Mouse (Mus musculus): ENCODE results near the gene Cst13. TPM values are rescaled to one million over a fixed set of nuclear protein-coding genes. Genes with fewer than 3 reads are reported as not detected.
A peak's percentile ranks its signal among the peaks of the same experiment; 100 is the strongest.

Gene Cst13
- total and polyA plus RNA-seq, 3 experiments: 0.27 TPM; not detected in 2

DNA sequence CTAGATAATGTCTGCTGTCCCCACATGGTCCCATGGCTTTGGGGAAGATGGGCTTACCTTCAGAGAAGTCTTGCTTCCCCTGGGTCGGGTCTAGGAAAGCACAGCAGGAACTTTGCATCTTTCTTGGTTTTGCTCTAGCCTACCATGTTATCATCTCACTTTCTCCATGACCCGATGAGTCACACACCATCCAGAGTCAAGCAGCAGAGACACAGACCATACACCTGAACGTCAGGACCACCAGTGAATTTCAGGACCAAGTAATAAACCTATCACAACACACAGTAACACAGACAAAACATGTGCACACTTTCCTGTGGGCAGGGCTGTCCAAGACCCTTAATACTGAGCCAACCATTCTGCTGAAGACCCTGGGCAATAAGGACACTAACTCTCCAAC, 50.6 kb downstream of the Cst13 start:
- ATAC-seq (ENCODE audit: extremely low read depth, insufficient number of reproducible peaks, low FRiP score, poor library complexity, severe bottlenecking): no peak

DNA sequence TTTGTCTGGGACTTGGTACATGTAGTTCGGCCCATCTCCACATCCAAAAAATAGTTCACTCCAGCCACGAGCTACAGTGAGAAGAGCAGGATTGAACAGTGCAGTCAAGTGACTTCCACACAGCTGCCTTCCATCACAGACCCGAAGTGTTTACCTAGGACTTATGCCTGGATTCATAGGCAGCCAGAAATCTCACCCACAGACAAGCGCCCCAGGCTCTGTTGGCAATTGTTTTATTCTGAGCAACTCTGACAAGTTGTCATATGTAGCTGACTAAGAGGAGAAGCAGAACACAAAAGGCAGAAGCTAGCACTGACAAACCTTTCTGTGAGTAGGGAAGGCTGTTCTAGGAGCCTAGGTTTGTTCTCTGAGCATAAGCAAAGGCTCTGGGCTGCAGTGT, 53.0 kb downstream of the Cst13 start:
- no peak overlapping the region for H3K4me3 ChIP-seq (ENCODE audit: low read depth, low read length)
- DNase-seq (ENCODE audit: low spot score): no peak

More for the DNA sequence above, 50.6 kb downstream of the Cst13 start:
- Histone ChIP-seq H3K4me3 (ENCODE audit: low read depth, low read length) (no peak overlapping the region), H3K36me3 (replicated peaks) (peaks cover 37% of the 10 kb centered on the region), H3K27me3 (ENCODE audit: insufficient read depth, low read length) (no peaks in the 10 kb centered on the region), H3K4me1 (ENCODE audit: insufficient read depth, low read depth, low read length) (peaks cover 24% of the 10 kb centered on the region), H3K9me3 (replicated peaks) (no peaks in the 10 kb centered on the region)
- DNase-seq (ENCODE audit: low spot score): no peak
- no peak for TF ChIP-seq GATA2 (IDR thresholded peaks at IDR 0.05; ENCODE audit: borderline replicate concordance, low read depth, low read length)

GRCm38 (mm10) chr2:148874224-148874616, 54.3 kb downstream of the Cst13 start:
- Histone ChIP-seq H3K9me3 (replicated peaks) (no peaks in the 10 kb centered on the region), H3K36me3 (replicated peaks) (peaks cover 37% of the 10 kb centered on the region), H3K4me1 (ENCODE audit: insufficient read depth, low read depth, low read length) (peaks cover 34% of the 10 kb centered on the region), H3K4me3 (ENCODE audit: low read depth, low read length) (peak overlapping the region; percentile 97), H3K27me3 (ENCODE audit: insufficient read depth, low read length) (peaks cover 8% of the 10 kb centered on the region)
- TF ChIP-seq GATA1 (IDR thresholded peaks at IDR 0.05; ENCODE audit: borderline replicate concordance, low read length) (no peak), POLR2AphosphoS5 (IDR thresholded peaks at IDR 0.05; ENCODE audit: insufficient replicate concordance, low read depth, low read length) (no peak), CTCF (IDR thresholded peaks at IDR 0.05; ENCODE audit: low read depth, low read length) (no peak), TAL1 (conservative IDR thresholded peaks at IDR 0.05; ENCODE audit: low read depth, low read length) (no peak), GATA2 (IDR thresholded peaks at IDR 0.05; ENCODE audit: borderline replicate concordance, low read depth, low read length) (no peak)
- ATAC-seq (ENCODE audit: extremely low read depth, insufficient number of reproducible peaks, low FRiP score, poor library complexity, severe bottlenecking) (no peak), DNase-seq (ENCODE audit: low spot score) (no peak)

More for the DNA sequence above, 53.0 kb downstream of the Cst13 start:
- Histone ChIP-seq H3K36me3 (replicated peaks) (peaks cover 37% of the 10 kb centered on the region), H3K4me1 (ENCODE audit: insufficient read depth, low read depth, low read length) (peaks cover 34% of the 10 kb centered on the region), H3K27me3 (ENCODE audit: insufficient read depth, low read length) (no peaks in the 10 kb centered on the region), H3K9me3 (replicated peaks) (no peaks in the 10 kb centered on the region)
- TF ChIP-seq CTCF (IDR thresholded peaks at IDR 0.05; ENCODE audit: low read depth, low read length): no peak
- no peak for TF ChIP-seq GATA2 (IDR thresholded peaks at IDR 0.05; ENCODE audit: borderline replicate concordance, low read depth, low read length)
- TF ChIP-seq POLR2AphosphoS5 (IDR thresholded peaks at IDR 0.05; ENCODE audit: insufficient replicate concordance, low read depth, low read length): no peak
- no peak for TF ChIP-seq GATA1 (IDR thresholded peaks at IDR 0.05; ENCODE audit: borderline replicate concordance, low read length)
- TF ChIP-seq TAL1 (conservative IDR thresholded peaks at IDR 0.05; ENCODE audit: low read depth, low read length): no peak
- no peak for ATAC-seq (ENCODE audit: extremely low read depth, insufficient number of reproducible peaks, low FRiP score, poor library complexity, severe bottlenecking)

- H3K4me1 ChIP-seq (ENCODE audit: insufficient read depth, low read depth, low read length): peaks cover 34% of the 10 kb centered on the region
- H3K4me3 ChIP-seq (ENCODE audit: low read depth, low read length): peak overlapping the region; percentile 97
- H3K36me3 ChIP-seq (replicated peaks): peaks cover 37% of the 10 kb centered on the region
- peak; percentile 11 for DNase-seq (ENCODE audit: low spot score)
- H3K27me3 ChIP-seq (ENCODE audit: insufficient read depth, low read length): peaks cover 11% of the 10 kb centered on the region
- TF ChIP-seq POLR2AphosphoS5 (IDR thresholded peaks at IDR 0.05; ENCODE audit: insufficient replicate concordance, low read depth, low read length) (no peak), GATA2 (IDR thresholded peaks at IDR 0.05; ENCODE audit: borderline replicate concordance, low read depth, low read length) (no peak), CTCF (IDR thresholded peaks at IDR 0.05; ENCODE audit: low read depth, low read length) (no peak), TAL1 (conservative IDR thresholded peaks at IDR 0.05; ENCODE audit: low read depth, low read length) (no peak), GATA1 (IDR thresholded peaks at IDR 0.05; ENCODE audit: borderline replicate concordance, low read length) (no peak)
- no peaks in the 10 kb centered on the region for H3K9me3 ChIP-seq (replicated peaks)
- peak; percentile 32 for ATAC-seq (ENCODE audit: extremely low read depth, insufficient number of reproducible peaks, low FRiP score, poor library complexity, severe bottlenecking)
These were observed 54.9 kb downstream of the Cst13 start for GRCm38 (mm10) chr2:148874617-148875334.

GRCm38 (mm10) chr2:148875335-148875811, 55.5 kb downstream of the Cst13 start, which contains the start of gene Cst3:
Gene Cst3 (minus strand): TSS chr2:148875692.
- H3K27me3 ChIP-seq (ENCODE audit: insufficient read depth, low read length): peaks cover 11% of the 10 kb centered on the region
- DNase-seq (ENCODE audit: low spot score) (peak; percentile 80), ATAC-seq (ENCODE audit: extremely low read depth, insufficient number of reproducible peaks, low FRiP score, poor library complexity, severe bottlenecking) (peak; percentile 91)
- no peaks in the 10 kb centered on the region for H3K9me3 ChIP-seq (replicated peaks)
- peak within 1 kb of the TSS; percentile 97 for H3K4me3 ChIP-seq (ENCODE audit: low read depth, low read length)
- TF ChIP-seq GATA2 (IDR thresholded peaks at IDR 0.05; ENCODE audit: borderline replicate concordance, low read depth, low read length): no peak
- TF ChIP-seq TAL1 (conservative IDR thresholded peaks at IDR 0.05; ENCODE audit: low read depth, low read length): no peak
- no peak for TF ChIP-seq POLR2AphosphoS5 (IDR thresholded peaks at IDR 0.05; ENCODE audit: insufficient replicate concordance, low read depth, low read length)
- TF ChIP-seq GATA1 (IDR thresholded peaks at IDR 0.05; ENCODE audit: borderline replicate concordance, low read length): no peak
- TF ChIP-seq CTCF (IDR thresholded peaks at IDR 0.05; ENCODE audit: low read depth, low read length): no peak
- H3K36me3 ChIP-seq (replicated peaks): peaks cover 37% of the 10 kb centered on the region
- H3K4me1 ChIP-seq (ENCODE audit: insufficient read depth, low read depth, low read length): peaks cover 34% of the 10 kb centered on the region

GRCm38 (mm10) chr2:148877016-148877770, 57.3 kb downstream of the Cst13 start:
- Histone ChIP-seq H3K9me3 (replicated peaks) (no peaks in the 10 kb centered on the region), H3K4me3 (ENCODE audit: low read depth, low read length) (no peak overlapping the region), H3K36me3 (replicated peaks) (peaks cover 20% of the 10 kb centered on the region), H3K27me3 (ENCODE audit: insufficient read depth, low read length) (peaks cover 11% of the 10 kb centered on the region), H3K4me1 (ENCODE audit: insufficient read depth, low read depth, low read length) (peaks cover 34% of the 10 kb centered on the region)
- no peak for TF ChIP-seq GATA2 (IDR thresholded peaks at IDR 0.05; ENCODE audit: borderline replicate concordance, low read depth, low read length)
- no peak for TF ChIP-seq CTCF (IDR thresholded peaks at IDR 0.05; ENCODE audit: low read depth, low read length)
- TF ChIP-seq TAL1 (conservative IDR thresholded peaks at IDR 0.05; ENCODE audit: low read depth, low read length): no peak
- no peak for TF ChIP-seq GATA1 (IDR thresholded peaks at IDR 0.05; ENCODE audit: borderline replicate concordance, low read length)
- no peak for TF ChIP-seq POLR2AphosphoS5 (IDR thresholded peaks at IDR 0.05; ENCODE audit: insufficient replicate concordance, low read depth, low read length)
- ATAC-seq (ENCODE audit: extremely low read depth, insufficient number of reproducible peaks, low FRiP score, poor library complexity, severe bottlenecking) (no peak), DNase-seq (ENCODE audit: low spot score) (no peak)
